Mouse (Mus musculus) Patski (cell line): Measurements from ENCODE around the gene Atp8b3. TPM values are rescaled to one million over a fixed set of nuclear protein-coding genes. Genes with fewer than 3 reads are reported as not detected.

Source experiments
- ATAC-seq: fragments of 100-300 bp; one replicate; pipeline ENCODE4 v1.8.0; 2021
- CTCF ChIA-PET: fragments of 350-600 bp; sonication (Branson Sonifier 250); formaldehyde crosslinking; loops from one replicate; lab custom pipeline; 2022; ENCODE audit warnings: inconsistent platforms; lab: Charles Lee
- POLR2A ChIA-PET: fragments of 350-600 bp; sonication (Branson Sonifier 250); formaldehyde crosslinking; loops from one replicate; lab custom pipeline; 2022; ENCODE audit warnings: antibody characterized with exemption, inconsistent platforms; lab: Charles Lee
- DNase-seq: peaks from one replicate; pipeline ENCODE4 v3.0.0-alpha.2; 2011; ENCODE audit warnings: low read depth, low spot score
- H3K27me3 ChIP-seq: fragments of 371-371 bp; one replicate; pipeline ENCODE4 v1.5.1; 2021
- CTCF ChIP-seq: fragments of 100-300 bp; IDR thresholded peaks from one replicate; pipeline ENCODE4 v1.5.1; 2021
- in situ Hi-C: fragments of 300-500 bp; cut with MboI; formaldehyde crosslinking; loops from 3 replicates; pipeline ENCODE4 v1.11.1; 2018; ENCODE audit warnings: low pct_unique_long_range_greater_than_20kb, mixed read lengths
- polyA plus RNA-seq: library from polyadenylated mRNA; unstranded; gene quantifications from one replicate; pipeline ENCODE4 v1.2.3, GENCODE M21; 2021

The Atp8b3 gene
- polyA plus RNA-seq, 1 experiment from 2014 or later = 0.24 TPM

DNA sequence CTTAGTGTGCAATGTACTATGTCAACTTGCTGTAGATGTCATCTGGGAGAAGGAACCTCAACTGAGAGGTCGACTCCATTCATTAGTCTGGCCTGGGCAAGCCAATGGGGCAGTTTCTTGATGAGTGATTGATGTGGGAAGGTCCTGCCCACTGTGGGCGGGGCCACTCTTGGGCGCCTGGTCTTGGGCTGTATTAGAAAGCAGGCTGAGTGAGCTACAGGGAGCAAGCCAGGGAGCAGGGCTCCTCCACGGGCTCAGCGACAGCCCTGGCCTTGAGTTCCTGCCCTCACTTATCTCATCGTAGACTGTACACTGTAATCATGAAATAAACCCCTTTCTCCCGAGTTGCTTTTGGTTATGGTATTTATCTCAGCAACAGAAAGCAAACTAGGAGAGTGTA, 5.2 kb downstream of the Atp8b3 start:
- POLR2A ChIA-PET = no interaction called here
- DNase-seq = no peak
- no peaks in the 10 kb centered on the region for H3K27me3 ChIP-seq
- TF ChIP-seq CTCF = no peak
- ATAC-seq = no peak
- CTCF ChIA-PET = no interaction called here
- in situ Hi-C loops = no loop called here

GRCm38 (mm10) chr10:80532783-80533182, 6.1 kb downstream of the Atp8b3 start:
- H3K27me3 ChIP-seq = no peaks in the 10 kb centered on the region

DNA sequence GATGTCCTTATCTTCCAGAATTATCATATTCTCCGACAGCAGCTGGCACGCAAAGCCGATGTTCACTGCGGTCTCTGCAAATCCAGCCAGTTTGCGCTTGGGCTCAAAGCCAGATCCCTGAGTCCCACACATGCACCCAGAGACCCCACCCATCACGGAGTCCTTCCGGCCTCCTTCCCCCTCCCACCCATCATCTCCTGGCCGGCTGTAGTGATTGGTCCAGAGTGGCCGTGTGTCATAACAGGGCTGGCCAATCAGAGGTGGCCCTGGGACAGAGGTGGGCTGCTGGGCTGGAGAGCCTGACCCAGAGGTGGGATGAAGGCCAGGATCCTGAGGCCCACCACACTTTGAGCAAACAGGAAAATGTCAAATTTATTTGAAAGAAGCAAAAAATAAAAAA, 12.8 kb downstream of the Atp8b3 start:
- ATAC-seq = no peak
- ChIA-PET CTCF (no interaction called here), POLR2A (no interaction called here)
- in situ Hi-C loops = no loop called here
- H3K27me3 ChIP-seq = no peaks in the 10 kb centered on the region
- DNase-seq = no peak
- TF ChIP-seq CTCF = no peak

More at GRCm38 (mm10) chr10:80532783-80533182, 6.1 kb downstream of the Atp8b3 start:
- ATAC-seq (no peak), DNase-seq (no peak)
- no peak for TF ChIP-seq CTCF
- CTCF ChIA-PET = interaction anchor here (1.2 kb wide), 1 partner anchor 24 kb away, joined by 3 read pairs; no protein-coding TSS in a partner anchor
- in situ Hi-C loops = no loop called here
- POLR2A ChIA-PET = no interaction called here

- ChIA-PET POLR2A (no interaction called here), CTCF (no interaction called here)
- no peak for ATAC-seq
- in situ Hi-C loops = loop anchor here (25.0 kb wide), 1 partner anchor 161 kb away; the partner anchor contains the start of gene Plk5
- TF ChIP-seq CTCF = no peak
- DNase-seq = no peak
- no peaks in the 10 kb centered on the region for H3K27me3 ChIP-seq
These were observed 15.6 kb downstream of the Atp8b3 start for GRCm38 (mm10) chr10:80523299-80523698.

DNA sequence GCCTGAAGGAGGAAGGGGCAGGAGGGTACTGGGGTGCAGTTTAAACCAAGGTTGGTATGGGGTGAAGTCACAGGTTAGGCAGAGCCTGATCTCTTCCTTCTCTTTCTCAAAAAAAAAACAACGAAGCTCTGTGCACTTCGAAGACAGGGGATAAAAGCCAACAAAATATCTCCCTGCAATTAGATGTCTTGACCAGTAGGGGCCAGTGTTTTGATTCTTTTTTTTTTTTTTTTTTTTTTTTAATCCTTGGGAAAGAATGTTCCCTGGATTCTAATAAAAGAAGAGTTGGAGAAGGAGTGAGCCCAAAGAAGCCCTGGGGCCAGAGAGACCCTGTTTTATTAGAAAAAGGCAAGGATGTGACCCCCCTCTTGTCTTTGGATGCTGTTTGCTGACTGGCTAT, 19.6 kb downstream of the Atp8b3 start:
- ChIA-PET POLR2A (interaction anchor here (0.6 kb wide), 1 partner anchor 10 kb away, joined by 3 read pairs; no protein-coding TSS in a partner anchor), CTCF (interaction anchor here (1.3 to 1.9 kb wide), 2 partner anchors 9 to 12 kb away, joined by 4 to 8 read pairs; no protein-coding TSS in a partner anchor)
- H3K27me3 ChIP-seq = no peaks in the 10 kb centered on the region
- in situ Hi-C loops = loop anchor here (25.0 kb wide), 1 partner anchor 157 kb away; the partner anchor contains the start of gene Plk5
- TF ChIP-seq CTCF = no peak
- ATAC-seq (no peak), DNase-seq (no peak)

DNA sequence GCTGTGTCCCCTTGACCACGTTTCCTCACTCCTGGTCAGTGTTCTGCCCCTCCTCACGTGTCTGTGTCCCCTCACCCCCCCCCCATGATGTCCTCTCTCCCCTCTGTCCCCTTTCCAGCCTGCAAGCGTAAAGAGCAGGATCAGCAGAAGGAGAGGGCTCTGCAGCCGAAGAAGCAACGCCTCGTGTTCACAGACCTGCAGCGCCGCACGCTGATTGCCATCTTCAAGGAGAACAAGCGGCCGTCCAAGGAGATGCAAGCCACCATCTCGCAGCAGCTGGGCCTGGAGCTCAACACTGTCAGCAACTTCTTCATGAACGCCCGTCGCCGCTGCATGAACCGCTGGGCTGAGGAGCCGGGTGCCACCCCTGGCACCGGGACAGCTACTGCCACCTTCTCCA, 25.2 kb downstream of the Atp8b3 start:
- CTCF ChIA-PET = no interaction called here
- TF ChIP-seq CTCF = no peak
- ATAC-seq (no peak), DNase-seq (no peak)
- POLR2A ChIA-PET = no interaction called here
- H3K27me3 ChIP-seq = peaks cover 4% of the 10 kb centered on the region
- in situ Hi-C loops = loop anchor here (5.0 to 25.0 kb wide), 2 partner anchors 39 to 151 kb away; partner anchors contain the start of gene Plk5

DNA sequence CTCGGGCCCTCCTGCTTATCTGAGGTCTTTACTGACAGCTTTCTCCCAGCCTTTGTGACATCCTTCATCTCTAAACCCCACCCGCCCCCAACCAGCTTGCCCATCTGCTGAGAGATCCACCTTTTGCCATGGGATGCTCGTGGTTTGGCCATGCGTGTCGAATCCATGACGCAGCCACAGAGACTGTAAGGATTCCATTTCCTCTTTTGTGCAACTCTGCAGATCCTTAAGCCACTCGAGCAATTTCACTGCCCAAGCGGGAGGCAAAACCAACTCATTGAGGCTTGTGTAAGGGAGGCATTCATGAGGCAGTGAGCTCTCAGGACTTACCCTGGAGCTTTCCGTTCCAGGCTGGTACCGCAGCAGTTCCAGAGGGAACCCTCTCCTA, 28.7 kb downstream of the Atp8b3 start:
- DNase-seq (peak; percentile 27), ATAC-seq (peak; percentile 66)
- no peak for TF ChIP-seq CTCF
- in situ Hi-C loops = loop anchor here (5.0 to 25.0 kb wide), 2 partner anchors 42 to 148 kb away; partner anchors contain the start of gene Plk5
- H3K27me3 ChIP-seq = peaks cover 8% of the 10 kb centered on the region
- POLR2A ChIA-PET = interaction anchor here (1.5 kb wide), 1 partner anchor 28 kb away, joined by 4 read pairs; no protein-coding TSS in a partner anchor
- CTCF ChIA-PET = interaction anchor here (1.5 to 2.3 kb wide), 14 partner anchors 9 to 159 kb away, joined by 3 to 16 read pairs (median 7); partner anchors contain the start of gene Rexo1

GRCm38 (mm10) chr10:80509412-80510272, 29.3 kb downstream of the Atp8b3 start:
- ChIA-PET CTCF (interaction anchor here (0.6 to 2.3 kb wide), 23 partner anchors 9 to 159 kb away, joined by 3 to 16 read pairs (median 5); partner anchors contain the start of gene Rexo1), POLR2A (interaction anchor here (0.7 to 1.5 kb wide), 3 partner anchors 10 to 63 kb away, joined by 3 to 4 read pairs (median 4); no protein-coding TSS in a partner anchor)
- H3K27me3 ChIP-seq = peaks cover 8% of the 10 kb centered on the region
- in situ Hi-C loops = loop anchor here (5.0 to 25.0 kb wide), 3 partner anchors 43 to 147 kb away; partner anchors contain the start of gene Plk5
- ATAC-seq = peak; percentile 33
- peak; percentile 24 for DNase-seq
- peak; percentile 93 for TF ChIP-seq CTCF

- ChIA-PET CTCF (interaction anchor here (0.8 to 2.2 kb wide), 13 partner anchors 18 to 123 kb away, joined by 3 to 16 read pairs (median 4); partner anchors contain the start of gene Rexo1), POLR2A (interaction anchor here (0.7 to 0.9 kb wide), 3 partner anchors 30 to 195 kb away, joined by 3 to 6 read pairs (median 3); no protein-coding TSS in a partner anchor)
- peaks cover 19% of the 10 kb centered on the region for H3K27me3 ChIP-seq
- DNase-seq (no peak), ATAC-seq (no peak)
- TF ChIP-seq CTCF = no peak
- in situ Hi-C loops = loop anchor here (5.0 to 25.0 kb wide), 2 partner anchors 59 to 144 kb away; partner anchors contain the start of gene Plk5
These were observed 32.7 kb downstream of the Atp8b3 start for GRCm38 (mm10) chr10:80506222-80506621.

DNA sequence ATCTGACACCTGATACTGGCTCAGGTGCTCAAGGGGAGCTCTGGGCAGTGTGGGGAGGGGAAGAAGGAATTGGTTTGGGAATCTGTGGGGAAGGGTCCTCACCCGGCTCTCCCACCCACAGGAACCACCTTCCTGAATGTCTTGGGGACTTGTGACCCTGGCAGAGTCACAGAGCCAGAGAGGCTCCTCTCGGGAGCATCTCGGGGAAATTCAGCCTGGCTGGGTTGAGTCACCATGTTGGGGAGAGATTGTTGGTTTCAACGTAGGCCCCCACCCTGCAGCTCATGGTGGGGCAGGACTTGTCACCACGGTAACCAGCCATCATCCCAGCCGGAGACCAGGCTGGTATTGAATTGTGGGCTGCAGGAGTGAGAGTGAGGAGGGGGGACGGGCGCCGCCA, 34.2 kb downstream of the Atp8b3 start:
- no peak for DNase-seq
- no peak for ATAC-seq
- ChIA-PET CTCF (interaction anchor here (2.2 kb wide), 1 partner anchor 57 kb away, joined by 13 read pairs; the partner anchor contains the start of gene Rexo1), POLR2A (no interaction called here)
- in situ Hi-C loops = loop anchor here (5.0 to 25.0 kb wide), 2 partner anchors 57 to 142 kb away; partner anchors contain the start of gene Plk5
- H3K27me3 ChIP-seq = peaks cover 23% of the 10 kb centered on the region
- TF ChIP-seq CTCF = no peak
